Mouse (Mus musculus) limb, embryonic 14.5 days (tissue): ENCODE data around the gene Zfp296. TPM values are rescaled to one million over a fixed set of nuclear protein-coding genes. Genes with fewer than 3 reads are reported as not detected.

Source experiments
- ATAC-seq: fragments of 200-750 bp; cut with Nextera tagmentation; 2 replicates; pipeline ENCODE4 v1.8.0; 2017; ENCODE audit warnings: low read depth, moderate number of reproducible peaks, moderate TSS enrichment; ENCODE audit not compliant: low FRiP score
- DNase-seq: peaks from one replicate; pipeline ENCODE4 v3.0.0-alpha.2; 2015; ENCODE audit warnings: low spot score
- H3K27ac ChIP-seq: fragments of 300-500 bp; sonication (generic); replicated peaks from 2 replicates; pipeline ENCODE4 v1.5.1; 2014; ENCODE audit warnings: low read depth, mild to moderate bottlenecking, low read length, moderate library complexity, mixed read lengths
- H3K27me3 ChIP-seq: fragments of 300-500 bp; sonication (generic); 2 replicates; pipeline ENCODE4 v1.6.1; 2014; ENCODE audit warnings: low read length, mixed read lengths; ENCODE audit not compliant: control insufficient read depth, insufficient read depth
- H3K36me3 ChIP-seq: fragments of 300-500 bp; sonication (generic); 2 replicates; pipeline ENCODE4 v1.6.1; 2014; ENCODE audit warnings: mild to moderate bottlenecking, low read length, moderate library complexity, mixed read lengths; ENCODE audit not compliant: control insufficient read depth, insufficient read depth
- H3K4me1 ChIP-seq: fragments of 300-500 bp; sonication (generic); 2 replicates; pipeline ENCODE4 v1.6.1; 2014; ENCODE audit warnings: antibody characterized with exemption, low read length, mixed read lengths; ENCODE audit not compliant: control insufficient read depth, insufficient read depth
- H3K4me2 ChIP-seq: fragments of 300-500 bp; sonication (generic); replicated peaks from 2 replicates; pipeline ENCODE4 v1.6.1; 2014; ENCODE audit warnings: low read depth, mild to moderate bottlenecking, low read length, moderate library complexity; ENCODE audit not compliant: severe bottlenecking
- H3K4me3 ChIP-seq: fragments of 300-500 bp; sonication (generic); replicated peaks from 2 replicates; pipeline ENCODE4 v1.5.1; 2014; ENCODE audit warnings: low read length
- H3K9ac ChIP-seq: fragments of 300-500 bp; sonication (generic); 2 replicates; pipeline ENCODE4 v1.6.1; 2014; ENCODE audit warnings: mild to moderate bottlenecking, low read depth, low read length, moderate library complexity; ENCODE audit not compliant: severe bottlenecking
- H3K9me3 ChIP-seq: fragments of 300-500 bp; sonication (generic); 2 replicates; pipeline ENCODE4 v1.6.1; 2016; ENCODE audit warnings: low read length; ENCODE audit not compliant: control insufficient read depth
- POLR2A ChIP-seq: fragments of 200-500 bp; IDR thresholded peaks from 2 replicates; pipeline ENCODE4 v1.8.0; 2012; ENCODE audit warnings: inconsistent platforms, mild to moderate bottlenecking, moderate library complexity, borderline replicate concordance; ENCODE audit not compliant: insufficient read depth, insufficient read length; ENCODE audit errors: extremely low read depth
- WGBS: fragments of 180-500 bp; shearing (Covaris S2); extraction: QIAGEN DNeasy Blood & Tissue Kit; methylation state at CpG from one replicate; pipeline ENCODE4 v1.1.7; 2014; 5-methylcytosine and 5-hydroxymethylcytosine counted together
- polyA plus RNA-seq, 2 experiments: library from polyadenylated mRNA; depleted of rRNA in 1 of 2; stranded (reverse) in 1 of 2; unstranded in 1 of 2; fragments of >200 nt; fragmentation: Nextera tagmentation in 1 of 2; extraction: Ambion mirVana in 1 of 2; gene quantifications; 2 replicates each; pipeline versions ENCODE4 v1.2.1 to v1.2.3; 2012 to 2014

Zfp296 gene
- polyA plus RNA-seq, 2 experiments = 1.8 to 2.2 TPM

DNA sequence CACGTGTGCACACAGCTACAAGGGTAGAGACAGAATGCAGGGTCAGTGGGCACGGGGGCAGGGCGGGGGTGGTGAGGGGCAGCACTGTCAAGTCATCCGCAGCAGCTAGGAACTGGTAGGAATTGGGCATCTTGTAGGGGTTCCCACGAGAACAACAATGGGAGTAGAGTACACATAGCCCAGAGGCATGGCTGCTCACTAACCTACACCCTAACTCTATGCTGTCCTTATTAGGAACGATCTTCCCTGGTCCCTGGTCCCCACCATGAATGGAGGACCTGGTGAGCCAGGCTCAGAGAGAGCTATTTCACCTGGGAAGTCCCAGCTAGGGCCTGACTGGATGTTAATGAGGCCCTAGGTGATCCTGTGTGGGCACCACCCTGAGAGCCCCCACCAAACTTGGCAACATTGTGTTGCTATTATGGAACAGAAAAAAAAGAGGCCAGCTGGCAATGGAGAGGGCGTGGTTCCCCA lies 35.4 kb upstream of the Zfp296 start:
- no peak for ATAC-seq
- WGBS = 80% methylated on average over 7 of the region's 7 CpGs
- no peak overlapping the region for H3K9ac ChIP-seq

DNA sequence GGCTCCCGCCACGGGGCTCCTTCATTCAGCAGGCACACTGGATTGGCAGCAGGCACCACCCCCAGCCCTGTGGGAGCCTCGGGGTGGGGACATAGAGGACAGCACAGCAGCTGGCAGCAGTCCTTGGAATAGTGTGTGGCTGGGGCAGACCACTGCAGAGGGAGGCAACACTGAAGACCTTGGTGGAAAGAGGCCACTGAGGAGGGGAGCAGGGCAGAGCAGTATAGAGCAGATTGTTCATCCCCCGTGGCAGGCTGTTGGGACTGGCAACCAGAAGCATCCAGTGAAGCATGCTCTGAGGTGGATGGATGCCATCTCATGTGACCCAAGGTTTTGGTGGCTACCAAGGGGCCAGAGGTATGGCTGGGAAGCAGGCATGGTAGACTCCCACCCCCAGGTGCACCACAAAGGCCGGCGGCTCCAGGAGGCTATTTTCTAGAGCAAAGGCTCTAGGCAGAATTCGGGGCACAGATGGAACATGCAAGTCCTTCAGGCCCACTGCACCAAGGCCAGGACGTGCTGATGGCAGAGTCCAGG lies 34.9 kb upstream of the Zfp296 start:
- H3K27ac ChIP-seq = no peak overlapping the region
- peak; percentile 36; the same call in 1 of the 2 replicates for ATAC-seq

More for the DNA sequence above, 35.4 kb upstream of the Zfp296 start:
- Histone ChIP-seq H3K9me3 (no peaks in the 10 kb centered on the region), H3K27ac (no peak overlapping the region), H3K27me3 (no peaks in the 10 kb centered on the region), H3K4me2 (no peak overlapping the region), H3K4me1 (no peaks in the 10 kb centered on the region), H3K36me3 (0 out of 2 replicates have a peak, but pooled peaks cover 6% of the 10 kb centered on the region), H3K4me3 (no peak overlapping the region)
- no peak for DNase-seq
- no peak for TF ChIP-seq POLR2A

DNA sequence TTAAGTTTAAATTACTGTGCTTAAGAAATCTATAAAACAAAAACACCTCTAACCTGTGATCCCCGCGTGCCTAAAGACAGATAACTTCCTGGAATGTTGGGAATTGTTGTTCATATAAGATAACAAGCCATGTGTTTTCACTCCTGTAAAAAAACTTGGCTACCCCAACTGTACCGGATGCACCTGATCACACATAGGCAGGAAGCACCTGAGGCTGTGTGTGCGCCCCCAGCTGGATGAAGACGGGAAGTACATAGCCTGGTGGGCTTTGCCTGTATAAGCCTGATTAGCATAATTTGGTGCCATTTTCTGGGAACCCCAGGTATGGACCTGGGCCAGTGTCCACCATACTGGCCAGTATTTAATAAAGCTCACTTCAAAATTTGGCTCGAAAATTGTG lies 33.5 kb upstream of the Zfp296 start:
- no peak overlapping the region for H3K9ac ChIP-seq
- no peak for TF ChIP-seq POLR2A
- ATAC-seq (no peak), DNase-seq (no peak)
- H3K4me2 ChIP-seq = no peak overlapping the region
- H3K27me3 ChIP-seq = no peaks in the 10 kb centered on the region
- no peak overlapping the region for H3K27ac ChIP-seq
- H3K4me3 ChIP-seq = no peak overlapping the region
- H3K4me1 ChIP-seq = no peaks in the 10 kb centered on the region
- peaks cover 6% of the 10 kb centered on the region; the same call in 1 of the 2 replicates for H3K36me3 ChIP-seq
- no peaks in the 10 kb centered on the region for H3K9me3 ChIP-seq
- WGBS = 49% methylated on average over 6 of the region's 6 CpGs

More for the DNA sequence above, 34.9 kb upstream of the Zfp296 start:
- Histone ChIP-seq H3K4me1 (no peaks in the 10 kb centered on the region), H3K4me2 (no peak overlapping the region), H3K9me3 (no peaks in the 10 kb centered on the region), H3K9ac (no peak overlapping the region; the same call in 1 of the 2 replicates), H3K4me3 (no peak overlapping the region), H3K27me3 (no peaks in the 10 kb centered on the region), H3K36me3 (0 out of 2 replicates have a peak, but pooled peaks cover 6% of the 10 kb centered on the region)
- no peak for DNase-seq
- TF ChIP-seq POLR2A = no peak
- WGBS = 68% methylated on average over 8 of the region's 8 CpGs

DNA sequence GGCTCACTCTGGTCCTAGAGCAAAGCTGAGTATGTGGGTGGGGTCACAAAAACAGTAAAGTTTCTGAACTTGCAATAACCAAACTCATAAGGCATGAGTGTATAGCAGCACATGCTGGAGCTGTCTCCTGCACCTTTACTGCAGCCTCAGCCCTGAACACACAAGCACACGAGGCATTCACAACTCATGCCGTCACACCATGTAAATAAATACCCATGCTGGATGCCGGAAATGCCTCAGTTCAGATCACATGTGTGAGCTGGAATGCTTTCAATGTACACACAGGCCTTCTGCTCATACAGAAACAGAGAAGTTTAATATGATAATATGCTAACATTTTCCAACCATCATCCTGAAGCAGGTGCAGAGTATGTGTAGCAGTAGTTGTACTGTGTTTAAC lies 31.1 kb upstream of the Zfp296 start:
- no peak for TF ChIP-seq POLR2A

DNA sequence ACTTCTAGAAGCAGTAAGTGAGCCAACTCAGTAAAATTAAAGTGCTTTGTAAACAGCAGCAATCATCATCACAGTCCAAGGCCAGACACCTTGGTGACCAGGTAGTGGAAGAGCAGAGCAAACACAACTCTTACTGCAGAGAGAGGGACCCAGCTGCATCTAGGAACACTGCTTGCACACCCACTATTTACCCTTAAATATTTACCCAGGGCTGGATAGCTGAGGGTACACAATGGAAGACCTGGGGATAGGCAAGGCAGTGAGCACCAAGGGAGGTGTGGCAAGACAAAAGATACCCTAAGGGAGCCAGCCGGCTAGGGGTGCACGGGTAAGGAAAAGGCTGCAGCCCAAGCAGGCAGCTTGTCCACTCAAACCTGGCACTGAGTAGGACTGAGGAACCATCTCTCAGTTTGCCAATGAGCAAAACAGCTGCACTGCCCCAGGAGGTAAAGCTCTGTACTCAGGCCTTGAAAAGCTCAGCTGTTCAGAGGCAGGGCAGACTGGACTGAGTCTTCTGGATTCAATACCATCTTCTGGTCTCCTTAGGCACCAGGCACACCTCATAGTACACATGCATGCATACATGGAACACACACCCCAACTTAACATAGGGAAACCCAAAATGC lies 29.6 kb upstream of the Zfp296 start:
- H3K9me3 ChIP-seq = no peaks in the 10 kb centered on the region
- H3K4me1 ChIP-seq = peaks cover 2% of the 10 kb centered on the region; the same call in 1 of the 2 replicates
- H3K36me3 ChIP-seq = peaks cover 8% of the 10 kb centered on the region
- no peak for ATAC-seq
- TF ChIP-seq POLR2A = no peak
- WGBS = 85% methylated on average over 2 of the region's 2 CpGs
- no peaks in the 10 kb centered on the region for H3K27me3 ChIP-seq
- H3K9ac ChIP-seq = no peak overlapping the region
- no peak for DNase-seq
- H3K4me2 ChIP-seq = no peak overlapping the region
- H3K27ac ChIP-seq = no peak overlapping the region
- no peak overlapping the region for H3K4me3 ChIP-seq

More for the DNA sequence above, 31.1 kb upstream of the Zfp296 start:
- Histone ChIP-seq H3K9ac (no peak overlapping the region), H3K4me3 (no peak overlapping the region), H3K4me2 (no peak overlapping the region), H3K9me3 (no peaks in the 10 kb centered on the region), H3K27me3 (no peaks in the 10 kb centered on the region), H3K27ac (no peak overlapping the region), H3K36me3 (peaks cover 7% of the 10 kb centered on the region), H3K4me1 (no peaks in the 10 kb centered on the region)
- ATAC-seq (0 out of 2 replicates have a peak, but pooled peaks have one; percentile 9), DNase-seq (no peak)
- 63% methylated on average over 3 of the region's 3 CpGs for WGBS
